Mouse (Mus musculus) stomach, embryonic 14.5 days (tissue): ENCODE measurements around the gene Ubr1. TPM values are rescaled to one million over a fixed set of nuclear protein-coding genes. Genes with fewer than 3 reads are reported as not detected.

Experiments
- ATAC-seq: fragments of 200-750 bp; cut with Nextera tagmentation; 2 replicates; pipeline ENCODE4 v1.8.0; 2017; ENCODE audit warnings: low read depth, moderate TSS enrichment; ENCODE audit not compliant: insufficient number of reproducible peaks, insufficient read depth, low FRiP score
- H3K27ac ChIP-seq: fragments of 300-500 bp; sonication (generic); 2 replicates; pipeline ENCODE4 v1.5.1; 2014; ENCODE audit warnings: mild to moderate bottlenecking, low read length, moderate library complexity, mixed read lengths
- H3K27me3 ChIP-seq: fragments of 300-500 bp; sonication (generic); 2 replicates; pipeline ENCODE4 v1.6.1; 2014; ENCODE audit warnings: low read length, control low read depth, mixed read lengths; ENCODE audit not compliant: control insufficient read depth, insufficient read depth
- H3K36me3 ChIP-seq: fragments of 300-500 bp; sonication (generic); 2 replicates; pipeline ENCODE4 v1.6.1; 2014; ENCODE audit warnings: mild to moderate bottlenecking, control low read depth, low read length, moderate library complexity, mixed read lengths; ENCODE audit not compliant: control insufficient read depth, insufficient read depth
- H3K4me1 ChIP-seq: fragments of 300-500 bp; sonication (generic); 2 replicates; pipeline ENCODE4 v1.6.1; 2014; ENCODE audit warnings: low read length, control low read depth, mixed read lengths; ENCODE audit not compliant: control insufficient read depth, insufficient read depth
- H3K4me2 ChIP-seq: fragments of 300-500 bp; sonication (generic); replicated peaks from 2 replicates; pipeline ENCODE4 v1.6.1; 2014; ENCODE audit warnings: low read depth, low read length, control low read depth
- H3K4me3 ChIP-seq: fragments of 300-500 bp; sonication (generic); 2 replicates; pipeline ENCODE4 v1.5.1; 2014; ENCODE audit warnings: low read depth, low read length, control low read depth
- H3K9ac ChIP-seq: fragments of 300-500 bp; sonication (generic); replicated peaks from 2 replicates; pipeline ENCODE4 v1.6.1; 2014; ENCODE audit warnings: low read depth, mild to moderate bottlenecking, control low read depth, low read length, moderate library complexity, mixed read lengths
- H3K9me3 ChIP-seq: fragments of 300-500 bp; sonication (generic); 2 replicates; pipeline ENCODE4 v1.6.1; 2016; ENCODE audit warnings: low read depth, low read length, control low read depth; ENCODE audit not compliant: control insufficient read depth
- WGBS: fragments of 180-500 bp; shearing (Covaris S2); extraction: QIAGEN DNeasy Blood & Tissue Kit; methylation state at CpG from one replicate; pipeline ENCODE4 v1.1.7; 2014; 5-methylcytosine and 5-hydroxymethylcytosine counted together
- polyA plus RNA-seq: library from polyadenylated mRNA; unstranded; fragments of >200 nt; fragmentation: Nextera tagmentation; extraction: Ambion mirVana; gene quantifications from 2 replicates; pipeline ENCODE4 v1.2.1, GENCODE M21; 2014

Ubr1 gene
- polyA plus RNA-seq, 1 experiment from 2014 or later = 30.7 TPM

DNA sequence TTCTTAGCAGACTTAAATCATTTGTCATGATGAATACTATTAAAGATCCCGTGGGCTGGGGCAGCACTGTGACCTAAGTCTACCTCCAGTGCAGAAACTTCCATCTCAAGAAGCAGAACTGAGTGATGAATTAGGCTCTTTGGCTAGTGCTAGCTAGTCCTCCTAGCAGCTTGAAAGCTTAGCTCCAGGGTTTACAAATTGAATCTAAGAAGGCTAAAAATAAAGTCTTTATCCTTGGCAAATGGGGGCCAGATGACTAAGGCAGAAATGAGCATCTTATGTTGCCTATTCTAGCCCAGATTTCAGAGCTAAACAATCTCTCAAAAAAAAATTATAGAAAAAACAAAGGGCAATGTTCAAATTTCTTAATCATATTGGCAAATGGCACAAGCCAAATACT, 109.8 kb downstream of the Ubr1 start:
- H3K27me3 ChIP-seq = no peaks in the 10 kb centered on the region
- no peaks in the 10 kb centered on the region for H3K9me3 ChIP-seq
- WGBS = 42% methylated on average over 1 of the region's 1 CpGs
- no peak overlapping the region for H3K9ac ChIP-seq
- H3K36me3 ChIP-seq = peaks cover 33% of the 10 kb centered on the region
- no peak overlapping the region for H3K27ac ChIP-seq
- H3K4me2 ChIP-seq = no peak overlapping the region
- H3K4me3 ChIP-seq = no peak overlapping the region
- H3K4me1 ChIP-seq = no peaks in the 10 kb centered on the region
- no peak for ATAC-seq

- no peaks in the 10 kb centered on the region for H3K27me3 ChIP-seq
- no peak overlapping the region for H3K4me3 ChIP-seq
- no peak overlapping the region for H3K4me2 ChIP-seq
- WGBS = 81% methylated on average over 3 of the region's 3 CpGs
- H3K9me3 ChIP-seq = no peaks in the 10 kb centered on the region
- no peaks in the 10 kb centered on the region for H3K4me1 ChIP-seq
- H3K36me3 ChIP-seq = peaks cover 20% of the 10 kb centered on the region
- no peak overlapping the region for H3K9ac ChIP-seq
- ATAC-seq = no peak
- H3K27ac ChIP-seq = no peak overlapping the region
These were observed 112.4 kb downstream of the Ubr1 start for GRCm38 (mm10) chr2:120858131-120858530.

GRCm38 (mm10) chr2:120853151-120853550, 117.4 kb downstream of the Ubr1 start:
- Histone ChIP-seq H3K9ac (no peak overlapping the region), H3K27ac (no peak overlapping the region), H3K4me3 (no peak overlapping the region), H3K4me2 (no peak overlapping the region), H3K36me3 (no peaks in the 10 kb centered on the region), H3K27me3 (no peaks in the 10 kb centered on the region), H3K9me3 (no peaks in the 10 kb centered on the region), H3K4me1 (peaks cover 5% of the 10 kb centered on the region; the same call in 1 of the 2 replicates)
- ATAC-seq = no peak
- WGBS = 70% methylated on average over 3 of the region's 3 CpGs

DNA sequence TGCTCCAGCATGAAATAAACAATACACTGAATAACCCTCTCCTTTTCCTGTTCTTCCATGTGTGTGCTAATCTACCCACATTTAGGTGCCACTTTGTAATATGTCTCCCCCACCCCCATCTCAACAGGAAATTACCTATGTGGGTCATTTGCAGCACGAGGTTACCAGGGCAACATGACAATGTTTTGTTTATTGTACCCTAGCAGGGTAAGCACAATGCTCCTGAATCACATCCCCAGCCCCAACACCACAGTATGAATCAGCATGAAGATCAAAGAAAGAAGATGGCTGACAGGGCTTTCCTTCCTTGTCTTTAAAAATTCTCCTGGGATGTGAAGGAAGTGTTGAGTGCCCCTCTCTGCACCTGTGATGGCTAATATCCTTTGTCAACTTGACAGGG, 117.9 kb downstream of the Ubr1 start:
- no peaks in the 10 kb centered on the region for H3K9me3 ChIP-seq
- no peak overlapping the region for H3K9ac ChIP-seq
- no peak overlapping the region for H3K4me2 ChIP-seq
- peaks cover 5% of the 10 kb centered on the region; the same call in 1 of the 2 replicates for H3K4me1 ChIP-seq
- no peaks in the 10 kb centered on the region for H3K27me3 ChIP-seq
- no peaks in the 10 kb centered on the region for H3K36me3 ChIP-seq
- H3K27ac ChIP-seq = no peak overlapping the region
- no peak overlapping the region for H3K4me3 ChIP-seq
- 37% methylated on average over 1 of the region's 1 CpGs for WGBS
- ATAC-seq = no peak

- WGBS = under 1% methylated on average over 39 of the region's 39 CpGs
- H3K4me2 ChIP-seq = peak within 1 kb of the TSS; percentile 64
- H3K4me3 ChIP-seq = peak within 1 kb of the TSS; percentile 58
- ATAC-seq = peak; percentile 99
- no peaks in the 10 kb centered on the region for H3K27me3 ChIP-seq
- peak within 1 kb of the TSS; percentile 41 for H3K9ac ChIP-seq
- no peak within 1 kb of the TSS for H3K27ac ChIP-seq
- H3K36me3 ChIP-seq = no peaks in the 10 kb centered on the region
- H3K9me3 ChIP-seq = no peaks in the 10 kb centered on the region
- H3K4me1 ChIP-seq = peaks cover 5% of the 10 kb centered on the region; the same call in 1 of the 2 replicates
These were observed 120.0 kb downstream of the Ubr1 start, which contains the start of gene Ttbk2 for GRCm38 (mm10) chr2:120850424-120851082. Gene Ttbk2 (minus strand): TSS chr2:120850604.

GRCm38 (mm10) chr2:120849449-120850423, 120.8 kb downstream of the Ubr1 start, which contains the start of gene Cdan1:
Gene Cdan1 (minus strand): TSS chr2:120850128.
- Histone ChIP-seq H3K36me3 (no peaks in the 10 kb centered on the region), H3K9ac (peak within 1 kb of the TSS; percentile 41), H3K4me3 (peak within 1 kb of the TSS; percentile 58), H3K27ac (no peak within 1 kb of the TSS), H3K27me3 (no peaks in the 10 kb centered on the region), H3K4me2 (peak within 1 kb of the TSS; percentile 64), H3K4me1 (peaks cover 5% of the 10 kb centered on the region; the same call in 1 of the 2 replicates), H3K9me3 (no peaks in the 10 kb centered on the region)
- peak; percentile 55 for ATAC-seq
- under 1% methylated on average over 61 of the region's 71 CpGs for WGBS

DNA sequence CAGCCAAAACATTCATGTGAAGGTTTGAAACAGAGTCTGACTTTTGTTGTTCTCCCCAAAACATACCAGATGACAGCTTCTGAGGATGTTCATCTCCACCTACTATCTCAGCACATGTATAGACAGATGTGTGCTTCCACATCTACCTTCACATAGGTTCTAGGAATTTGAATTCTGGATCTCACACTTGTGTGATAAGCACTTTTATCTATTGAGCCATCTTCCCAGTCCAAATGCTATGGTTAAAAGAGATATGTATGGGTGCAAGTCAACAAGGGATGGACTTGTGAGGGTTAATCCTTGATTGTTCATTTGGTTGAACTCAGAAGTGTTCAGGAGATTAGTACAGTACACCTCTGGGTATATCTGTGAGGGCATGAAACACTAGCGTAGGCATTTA, 125.2 kb downstream of the Ubr1 start:
- Histone ChIP-seq H3K4me1 (peaks cover 5% of the 10 kb centered on the region; the same call in 1 of the 2 replicates), H3K36me3 (no peaks in the 10 kb centered on the region), H3K9me3 (no peaks in the 10 kb centered on the region), H3K4me3 (no peak overlapping the region), H3K27ac (no peak overlapping the region), H3K4me2 (no peak overlapping the region), H3K9ac (no peak overlapping the region), H3K27me3 (no peaks in the 10 kb centered on the region)
- ATAC-seq = no peak
- WGBS = 89% methylated on average over 1 of the region's 1 CpGs

DNA sequence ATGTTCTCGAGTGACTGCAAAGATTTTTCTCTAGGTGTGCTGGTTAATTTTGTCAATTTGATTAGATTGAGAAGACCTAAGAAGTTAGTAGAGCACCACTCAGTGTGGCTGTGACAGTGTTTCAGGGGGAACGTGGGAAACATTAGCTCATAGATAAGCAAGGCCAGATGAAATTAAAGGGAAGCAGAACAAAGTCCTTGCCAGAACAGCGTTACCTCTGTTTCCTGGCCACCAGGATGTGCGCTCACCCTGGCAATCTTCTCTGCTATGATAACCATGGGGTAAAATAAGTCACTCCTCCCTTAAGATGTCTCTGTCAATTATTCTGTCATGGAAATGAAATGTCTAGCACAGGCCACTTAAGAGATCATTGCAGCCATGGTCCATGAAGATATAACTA, 126.5 kb downstream of the Ubr1 start:
- no peak overlapping the region for H3K4me2 ChIP-seq
- H3K4me1 ChIP-seq = peaks cover under 1% of the 10 kb centered on the region; the same call in 1 of the 2 replicates
- H3K4me3 ChIP-seq = no peak overlapping the region
- H3K27me3 ChIP-seq = no peaks in the 10 kb centered on the region
- WGBS = 78% methylated on average over 4 of the region's 4 CpGs
- no peak overlapping the region for H3K27ac ChIP-seq
- no peak overlapping the region for H3K9ac ChIP-seq
- ATAC-seq = no peak
- no peaks in the 10 kb centered on the region for H3K9me3 ChIP-seq
- no peaks in the 10 kb centered on the region for H3K36me3 ChIP-seq
